Mouse (Mus musculus): ENCODE results near the gene Plekhm1. TPM values are rescaled to one million over a fixed set of nuclear protein-coding genes. Genes with fewer than 3 reads are reported as not detected.
"Not testable (repeated sequence)": the region's sequence is repeated elsewhere in the genome, so short reads cannot be mapped to it uniquely, and the experiment has no call there.

Plekhm1 gene
- polyA plus RNA-seq, 1 experiment from 2014 or later, result 8.7 TPM

DNA sequence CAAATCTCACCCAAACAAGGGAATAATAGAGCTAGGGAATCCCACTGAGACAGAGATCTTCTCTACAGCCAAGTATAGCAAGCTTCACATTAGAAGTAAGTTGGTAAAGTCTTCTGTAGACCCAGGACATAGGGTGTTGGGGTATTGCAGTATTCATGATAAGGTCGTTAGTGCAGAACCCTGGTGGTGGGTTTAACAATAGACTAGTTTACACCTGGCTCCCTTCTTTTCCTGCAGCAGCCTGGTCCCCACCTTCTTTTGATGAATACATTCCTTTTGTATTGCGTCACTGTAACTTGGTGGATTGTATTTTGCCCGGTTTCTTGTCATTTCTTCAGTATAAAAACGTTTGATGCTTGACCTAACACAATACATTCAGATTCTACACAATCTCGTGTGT lies 5.4 kb downstream of the Plekhm1 start:
- not testable (repeated sequence) for H3K27me3 ChIP-seq; ATAC-seq (ENCODE audit: low FRiP score, low read depth)

DNA sequence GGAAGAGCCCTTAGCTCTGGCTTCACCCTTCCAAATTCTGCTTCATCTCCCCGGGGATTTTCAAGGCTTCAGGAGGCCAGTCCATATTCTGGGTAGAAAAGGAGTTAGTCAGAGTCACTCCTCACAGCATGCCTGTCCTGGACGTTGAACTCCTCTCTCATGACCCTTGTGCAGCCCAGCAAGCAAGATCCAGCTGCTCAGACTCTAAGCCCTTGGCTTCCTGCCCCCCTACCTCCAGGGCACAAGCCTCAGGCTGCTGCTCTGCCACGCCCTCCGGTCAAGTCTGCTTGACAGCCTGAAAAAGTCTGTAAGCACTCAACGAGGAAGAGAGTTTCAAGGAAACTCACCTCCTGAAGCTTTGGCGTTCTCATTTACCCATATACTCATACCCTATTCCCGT lies 5.9 kb downstream of the Plekhm1 start:
- Histone ChIP-seq H3K9ac (no peak overlapping the region), H3K4me2 (replicated peaks) (no peak overlapping the region), H3K27me3 (no peaks in the 10 kb centered on the region), H3K36me3 (peaks cover 23% of the 10 kb centered on the region), H3K4me3 (no peak overlapping the region), H3K4me1 (peaks cover 4% of the 10 kb centered on the region; the same call in 1 of the 2 replicates), H3K27ac (no peak overlapping the region), H3K9me3 (no peaks in the 10 kb centered on the region)
- 69% methylated on average over 7 of the region's 7 CpGs for WGBS
- no peak for ATAC-seq (ENCODE audit: low FRiP score, low read depth)

More for the DNA sequence above, 5.4 kb downstream of the Plekhm1 start:
- H3K4me3 ChIP-seq; H3K9ac ChIP-seq; H3K4me1 ChIP-seq; H3K9me3 ChIP-seq; H3K27ac ChIP-seq; H3K4me2 ChIP-seq (replicated peaks): not testable (repeated sequence)
- peaks cover 19% of the 10 kb centered on the region for H3K36me3 ChIP-seq
- WGBS, result 63% methylated on average over 5 of the region's 5 CpGs

DNA sequence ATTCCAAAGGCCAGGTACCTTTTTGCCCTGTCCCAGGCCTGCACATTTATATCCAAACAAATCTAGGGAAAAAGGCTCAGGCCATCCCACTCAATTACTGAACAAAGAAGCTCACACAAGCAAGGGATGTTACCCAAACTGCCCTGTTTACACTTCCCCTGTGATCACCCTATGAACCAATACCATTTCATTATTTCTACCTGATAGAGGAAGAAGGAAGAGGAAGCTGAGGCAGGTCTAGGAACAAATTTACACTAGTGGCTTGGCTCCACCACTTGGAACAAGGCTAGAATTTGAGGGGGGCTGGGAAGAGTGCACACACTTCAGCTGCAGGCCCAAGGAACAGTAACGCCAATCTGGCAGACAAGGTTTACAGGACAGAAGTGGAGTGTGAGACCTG lies 6.7 kb downstream of the Plekhm1 start:
- Histone ChIP-seq H3K36me3 (peaks cover 25% of the 10 kb centered on the region), H3K27ac (no peak overlapping the region), H3K4me2 (replicated peaks) (no peak overlapping the region), H3K9ac (no peak overlapping the region), H3K27me3 (no peaks in the 10 kb centered on the region), H3K4me1 (no peaks in the 10 kb centered on the region), H3K9me3 (no peaks in the 10 kb centered on the region), H3K4me3 (no peak overlapping the region)
- WGBS, result 93% methylated on average over 1 of the region's 1 CpGs
- ATAC-seq (ENCODE audit: low FRiP score, low read depth), result no peak

DNA sequence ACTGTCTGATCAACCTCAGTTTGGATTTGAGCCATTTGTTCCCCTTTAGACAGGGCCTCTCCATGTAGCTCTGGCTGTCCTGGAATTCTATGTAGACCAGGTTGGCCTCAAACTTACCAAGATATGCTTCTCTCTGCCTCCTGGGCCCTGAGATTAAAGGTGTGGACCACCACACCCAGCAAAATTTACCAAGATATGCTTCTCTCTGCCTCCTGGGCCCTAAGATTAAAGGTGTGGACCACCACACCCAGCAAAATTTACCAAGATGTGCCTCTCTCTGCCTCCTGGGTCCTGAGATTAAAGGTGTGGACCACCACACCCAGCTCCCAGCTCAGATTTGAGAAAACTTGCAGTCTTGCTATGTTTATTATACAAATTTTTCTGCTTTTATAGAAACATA lies 7.9 kb downstream of the Plekhm1 start:
- no peaks in the 10 kb centered on the region for H3K27me3 ChIP-seq
- no peaks in the 10 kb centered on the region for H3K9me3 ChIP-seq
- peaks cover 26% of the 10 kb centered on the region for H3K36me3 ChIP-seq
- no peak overlapping the region for H3K9ac ChIP-seq
- no peak for ATAC-seq (ENCODE audit: low FRiP score, low read depth)
- H3K4me1 ChIP-seq, result no peaks in the 10 kb centered on the region
- no peak overlapping the region for H3K27ac ChIP-seq
- H3K4me2 ChIP-seq (replicated peaks), result no peak overlapping the region
- no peak overlapping the region for H3K4me3 ChIP-seq

DNA sequence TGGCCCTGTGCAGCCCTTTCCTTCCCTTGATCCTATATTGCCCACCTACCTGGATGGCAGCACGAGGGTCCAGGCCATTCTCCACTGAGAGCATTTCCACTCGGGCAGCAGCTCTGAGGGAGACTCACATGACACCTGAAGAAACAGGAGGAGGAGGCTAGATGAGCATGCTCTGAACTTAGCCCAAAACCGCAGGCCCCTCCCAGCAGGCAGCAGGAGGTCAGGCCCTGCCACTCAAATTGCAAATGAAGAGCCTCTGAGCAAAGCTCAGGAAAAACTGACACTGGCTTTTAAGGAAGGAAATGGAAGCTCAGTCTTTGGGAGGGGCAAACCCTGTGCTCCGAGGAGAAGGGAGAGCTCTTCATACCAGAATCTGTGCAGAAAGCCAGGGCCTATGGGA lies 8.7 kb downstream of the Plekhm1 start:
- no peak overlapping the region for H3K4me3 ChIP-seq
- H3K4me2 ChIP-seq (replicated peaks), result no peak overlapping the region
- H3K27ac ChIP-seq, result no peak overlapping the region
- no peaks in the 10 kb centered on the region for H3K4me1 ChIP-seq
- no peaks in the 10 kb centered on the region for H3K9me3 ChIP-seq
- no peak overlapping the region for H3K9ac ChIP-seq
- WGBS, result 62% methylated on average over 4 of the region's 4 CpGs
- ATAC-seq (ENCODE audit: low FRiP score, low read depth), result no peak
- H3K27me3 ChIP-seq, result no peaks in the 10 kb centered on the region
- H3K36me3 ChIP-seq, result peaks cover 28% of the 10 kb centered on the region

DNA sequence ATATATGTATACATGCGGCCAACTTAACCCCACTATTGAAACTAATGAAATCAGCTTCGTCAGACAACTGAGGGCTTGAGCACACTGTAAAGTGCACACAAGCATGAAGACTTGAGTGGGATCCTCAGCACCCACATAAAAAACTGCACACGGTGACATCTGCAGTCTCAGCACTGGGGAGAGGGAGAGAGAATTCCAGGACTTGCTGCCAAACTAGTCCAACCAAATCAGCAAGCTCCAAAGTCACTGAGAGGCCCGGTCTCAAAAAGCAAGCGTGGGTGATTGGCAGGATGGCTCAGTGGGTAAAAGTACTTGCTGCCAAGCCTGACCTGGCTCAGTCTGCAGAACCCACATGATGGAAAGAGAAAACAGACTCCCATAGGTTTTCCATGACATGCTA lies 9.7 kb downstream of the Plekhm1 start:
- H3K27me3 ChIP-seq, result no peaks in the 10 kb centered on the region
- H3K4me1 ChIP-seq, result no peaks in the 10 kb centered on the region
- H3K9ac ChIP-seq, result no peak overlapping the region
- H3K36me3 ChIP-seq, result peaks cover 28% of the 10 kb centered on the region
- WGBS, result 89% methylated on average over 5 of the region's 5 CpGs
- H3K4me3 ChIP-seq, result no peak overlapping the region
- H3K4me2 ChIP-seq (replicated peaks), result no peak overlapping the region
- no peak overlapping the region for H3K27ac ChIP-seq
- H3K9me3 ChIP-seq, result no peaks in the 10 kb centered on the region
- no peak for ATAC-seq (ENCODE audit: low FRiP score, low read depth)

DNA sequence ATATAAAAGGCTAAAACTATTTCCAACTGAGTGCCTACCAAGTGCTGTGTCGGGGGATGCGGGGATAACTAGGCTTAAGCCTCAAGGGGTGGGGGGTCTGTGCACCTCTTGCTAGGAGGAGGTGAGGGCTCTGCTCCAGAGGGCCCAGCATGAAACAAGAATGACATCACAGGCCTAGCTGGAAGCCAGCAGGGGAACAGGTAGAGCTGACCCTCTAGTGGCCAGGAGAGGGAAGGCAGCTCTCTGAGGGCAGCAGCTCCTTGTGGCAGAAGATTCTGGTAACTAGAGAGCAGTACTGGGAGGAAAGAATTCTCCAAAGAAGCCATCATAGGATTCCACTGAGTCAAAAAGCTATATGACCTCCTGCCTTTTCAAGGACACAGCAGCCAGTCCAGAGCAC lies 10.3 kb downstream of the Plekhm1 start:
- ATAC-seq (ENCODE audit: low FRiP score, low read depth), result no peak
- no peak overlapping the region for H3K4me2 ChIP-seq (replicated peaks)
- 61% methylated on average over 2 of the region's 2 CpGs for WGBS

DNA sequence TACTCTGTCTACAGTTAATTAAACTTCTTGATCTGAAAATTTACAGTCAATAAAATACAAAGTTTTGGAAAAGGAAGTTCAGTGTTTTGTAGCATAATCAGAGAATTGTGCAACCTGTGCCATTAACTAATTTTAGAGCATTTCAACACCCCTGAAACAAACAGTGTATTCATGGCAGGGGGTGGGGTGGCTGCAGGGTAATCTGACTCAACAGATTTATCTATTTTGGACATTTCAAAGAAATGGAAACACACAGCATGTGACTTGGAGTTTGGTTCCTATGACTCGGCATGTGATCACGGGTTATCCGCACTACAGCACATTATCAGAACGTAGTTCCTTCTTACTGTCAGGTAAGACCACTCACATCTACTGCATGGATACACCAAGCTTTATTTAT lies 12.5 kb downstream of the Plekhm1 start:
- 91% methylated on average over 4 of the region's 4 CpGs for WGBS
- no peak for ATAC-seq (ENCODE audit: low FRiP score, low read depth)
- no peak overlapping the region for H3K4me2 ChIP-seq (replicated peaks)
- H3K36me3 ChIP-seq, result peaks cover 40% of the 10 kb centered on the region
- no peak overlapping the region for H3K9ac ChIP-seq
- H3K4me1 ChIP-seq, result no peaks in the 10 kb centered on the region
- no peak overlapping the region for H3K4me3 ChIP-seq
- H3K9me3 ChIP-seq, result no peaks in the 10 kb centered on the region
- H3K27ac ChIP-seq, result no peak overlapping the region
- no peaks in the 10 kb centered on the region for H3K27me3 ChIP-seq

More for the DNA sequence above, 10.3 kb downstream of the Plekhm1 start:
- no peak overlapping the region for H3K27ac ChIP-seq
- peaks cover 28% of the 10 kb centered on the region for H3K36me3 ChIP-seq
- no peaks in the 10 kb centered on the region for H3K4me1 ChIP-seq
- H3K9ac ChIP-seq, result no peak overlapping the region
- H3K27me3 ChIP-seq, result no peaks in the 10 kb centered on the region
- H3K4me3 ChIP-seq, result no peak overlapping the region
- no peaks in the 10 kb centered on the region for H3K9me3 ChIP-seq

DNA sequence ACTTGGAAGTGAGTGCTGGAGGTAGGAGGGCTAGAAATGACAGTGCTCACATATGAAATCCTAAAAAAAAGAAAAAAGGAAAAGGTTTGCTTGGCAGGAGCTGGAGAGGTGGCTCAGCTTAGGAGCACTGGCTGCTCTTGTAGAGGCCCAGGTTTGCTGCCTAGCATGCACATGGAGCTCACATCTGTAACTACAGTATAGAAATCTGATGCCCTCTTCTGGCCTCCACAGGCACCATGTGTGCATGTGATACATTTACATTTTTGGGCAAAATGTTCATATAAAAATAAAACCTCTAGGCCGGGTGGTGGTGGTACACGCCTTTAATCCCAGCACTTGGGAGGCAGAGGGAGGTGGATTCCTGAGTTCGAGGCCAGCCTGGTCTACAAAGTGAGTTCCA lies 13.4 kb downstream of the Plekhm1 start:
- Histone ChIP-seq H3K4me3 (no peak overlapping the region), H3K9me3 (no peaks in the 10 kb centered on the region), H3K4me2 (replicated peaks) (no peak overlapping the region), H3K4me1 (no peaks in the 10 kb centered on the region), H3K27ac (no peak overlapping the region), H3K36me3 (peaks cover 50% of the 10 kb centered on the region), H3K27me3 (no peaks in the 10 kb centered on the region), H3K9ac (no peak overlapping the region)
- ATAC-seq (ENCODE audit: low FRiP score, low read depth), result no peak
- 79% methylated on average over 3 of the region's 3 CpGs for WGBS

DNA sequence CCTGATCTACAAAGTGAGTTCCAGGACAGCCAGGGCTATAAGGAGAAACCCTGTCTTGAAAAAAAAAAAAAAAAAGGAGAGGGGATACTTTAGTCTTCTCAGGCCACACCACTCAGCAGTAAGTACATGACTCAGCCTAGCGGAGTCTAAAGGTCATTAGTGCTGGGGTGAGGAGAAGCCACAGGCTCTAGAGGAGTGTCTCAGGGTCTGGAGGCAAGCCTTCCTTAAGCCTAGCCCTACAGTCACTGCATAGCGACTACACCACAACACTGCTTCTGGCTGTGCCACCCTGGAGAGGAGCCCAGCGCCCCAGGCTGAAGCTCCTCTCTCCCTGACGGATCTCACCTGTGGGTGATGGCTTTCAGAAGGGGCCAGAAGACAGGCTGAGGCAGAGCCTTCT lies 15.8 kb downstream of the Plekhm1 start:
- Histone ChIP-seq H3K27ac (no peak overlapping the region), H3K9ac (no peak overlapping the region), H3K4me1 (no peaks in the 10 kb centered on the region), H3K36me3 (peaks cover 60% of the 10 kb centered on the region), H3K27me3 (no peaks in the 10 kb centered on the region), H3K4me2 (replicated peaks) (no peak overlapping the region), H3K9me3 (no peaks in the 10 kb centered on the region), H3K4me3 (no peak overlapping the region)
- ATAC-seq (ENCODE audit: low FRiP score, low read depth), result no peak
- WGBS, result 93% methylated on average over 4 of the region's 4 CpGs

DNA sequence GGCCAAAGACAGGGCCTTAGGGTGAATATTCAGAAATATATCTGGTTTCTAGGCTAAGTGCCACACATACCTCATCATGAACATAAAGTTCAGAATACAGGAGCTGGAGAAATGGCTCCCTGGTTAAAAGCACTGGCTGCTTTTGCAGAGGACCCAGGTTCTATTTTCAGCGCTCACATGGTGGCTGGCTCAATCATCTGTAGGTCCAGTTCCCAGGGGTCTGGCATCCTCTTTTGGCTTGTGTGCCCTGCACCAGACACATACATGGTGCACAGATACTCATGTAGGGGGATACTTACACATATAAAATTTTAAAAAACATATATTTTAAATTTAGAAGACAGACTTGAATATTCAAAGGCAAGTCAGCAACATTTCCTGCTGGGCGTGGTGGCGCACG lies 16.3 kb downstream of the Plekhm1 start:
- Histone ChIP-seq H3K4me1 (no peaks in the 10 kb centered on the region), H3K36me3 (peaks cover 61% of the 10 kb centered on the region), H3K4me2 (replicated peaks) (no peak overlapping the region), H3K9ac (no peak overlapping the region), H3K9me3 (no peaks in the 10 kb centered on the region), H3K27ac (no peak overlapping the region), H3K4me3 (no peak overlapping the region), H3K27me3 (no peaks in the 10 kb centered on the region)
- no peak for ATAC-seq (ENCODE audit: low FRiP score, low read depth)
- WGBS, result 97% methylated on average over 4 of the region's 4 CpGs

DNA sequence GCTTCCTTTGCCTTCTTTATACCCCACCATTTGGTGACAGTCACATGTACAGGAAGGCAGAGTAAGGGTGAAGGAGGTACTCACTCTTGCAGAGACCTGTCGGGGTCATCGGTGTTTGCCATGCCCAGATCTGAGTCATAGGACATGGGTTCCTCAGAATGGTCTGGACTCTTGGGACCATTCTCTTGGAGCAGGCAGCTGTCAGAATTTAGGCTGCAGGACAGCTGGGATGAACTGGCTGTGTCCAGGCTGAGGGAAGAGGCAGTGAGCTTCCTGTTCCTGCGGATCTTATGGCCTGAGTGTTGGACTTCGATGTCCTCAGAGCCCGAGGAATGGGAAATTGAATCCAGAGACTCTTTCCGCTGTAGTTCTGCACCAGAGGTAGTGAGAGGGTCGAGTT lies 17.9 kb downstream of the Plekhm1 start:
- H3K4me3 ChIP-seq, result no peak overlapping the region
- no peak overlapping the region for H3K9ac ChIP-seq
- H3K4me2 ChIP-seq (replicated peaks), result no peak overlapping the region
- no peaks in the 10 kb centered on the region for H3K9me3 ChIP-seq
- H3K27ac ChIP-seq, result no peak overlapping the region
- no peak for ATAC-seq (ENCODE audit: low FRiP score, low read depth)
- H3K4me1 ChIP-seq, result no peaks in the 10 kb centered on the region
- WGBS, result 70% methylated on average over 7 of the region's 7 CpGs
- H3K36me3 ChIP-seq, result peaks cover 69% of the 10 kb centered on the region
- H3K27me3 ChIP-seq, result no peaks in the 10 kb centered on the region

DNA sequence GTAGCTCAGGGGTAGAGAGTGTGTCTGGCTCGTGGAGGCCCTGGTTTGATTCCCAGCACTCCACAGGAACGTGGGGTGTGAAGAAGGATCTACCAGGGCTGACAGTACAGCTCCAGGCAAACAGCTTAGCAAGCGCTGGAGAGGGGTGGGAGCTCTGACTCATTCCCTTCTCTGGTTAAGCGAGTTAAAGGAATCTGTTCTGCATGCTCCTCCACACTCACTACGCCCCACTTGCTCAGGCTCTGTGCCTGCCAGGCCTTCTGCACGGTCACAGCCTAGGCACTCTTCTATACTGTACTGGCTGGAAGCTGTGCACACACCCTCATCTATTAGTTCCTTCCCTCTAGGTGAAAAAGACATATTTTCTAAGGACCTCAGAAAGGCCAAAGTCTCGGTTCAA lies 18.5 kb downstream of the Plekhm1 start:
- no peak overlapping the region for H3K9ac ChIP-seq
- no peak overlapping the region for H3K4me3 ChIP-seq
- H3K27me3 ChIP-seq, result no peaks in the 10 kb centered on the region
- no peaks in the 10 kb centered on the region for H3K4me1 ChIP-seq
- H3K9me3 ChIP-seq, result no peaks in the 10 kb centered on the region
- H3K27ac ChIP-seq, result no peak overlapping the region
- H3K36me3 ChIP-seq, result peaks cover 73% of the 10 kb centered on the region
- H3K4me2 ChIP-seq (replicated peaks), result no peak overlapping the region
- WGBS, result 92% methylated on average over 7 of the region's 7 CpGs
- no peak for ATAC-seq (ENCODE audit: low FRiP score, low read depth)

Measured in limb, embryonic 13.5 days (tissue).